Mouse (Mus musculus): Measurements from ENCODE around the gene Phka1. TPM values are rescaled to one million over a fixed set of nuclear protein-coding genes. Genes with fewer than 3 reads are reported as not detected.

Phka1 gene
- polyA plus RNA-seq, 1 experiment from 2014 or later: 9.4 TPM

- H3K27me3 ChIP-seq: no peaks in the 10 kb centered on the region
- no peak for ATAC-seq (ENCODE audit: insufficient number of reproducible peaks, low FRiP score, low TSS enrichment, low read depth)
- no peaks in the 10 kb centered on the region for H3K9me3 ChIP-seq
- no peak overlapping the region for H3K9ac ChIP-seq
- WGBS: 91% methylated on average over 7 of the region's 7 CpGs
- H3K4me3 ChIP-seq: no peak overlapping the region
- no peaks in the 10 kb centered on the region for H3K4me1 ChIP-seq
- H3K27ac ChIP-seq: no peak overlapping the region
- no peaks in the 10 kb centered on the region for H3K36me3 ChIP-seq
- no peak overlapping the region for H3K4me2 ChIP-seq
Measured at GRCm38 (mm10) chrX:102556906-102557305, 87.1 kb downstream of the Phka1 start.

- Histone ChIP-seq H3K9me3 (no peaks in the 10 kb centered on the region), H3K4me2 (no peak overlapping the region), H3K9ac (no peak overlapping the region), H3K27ac (no peak overlapping the region), H3K36me3 (no peaks in the 10 kb centered on the region), H3K4me3 (no peak overlapping the region), H3K4me1 (no peaks in the 10 kb centered on the region), H3K27me3 (peaks cover 4% of the 10 kb centered on the region; the same call in 1 of the 2 replicates)
- ATAC-seq (ENCODE audit: insufficient number of reproducible peaks, low FRiP score, low TSS enrichment, low read depth): no peak
- 50% methylated on average over 4 of the region's 4 CpGs for WGBS
Measured at GRCm38 (mm10) chrX:102509205-102509604, 134.8 kb downstream of the Phka1 start.

GRCm38 (mm10) chrX:102504644-102505481 lies 139.2 kb downstream of the Phka1 start, which contains the start of gene Hdac8:
TSS of gene Hdac8 (minus strand) at chrX:102505359.
- WGBS: 16% methylated on average over 27 of the region's 27 CpGs
- peak within 1 kb of the TSS; percentile 68 for H3K27ac ChIP-seq
- H3K9me3 ChIP-seq: no peaks in the 10 kb centered on the region
- no peaks in the 10 kb centered on the region for H3K36me3 ChIP-seq
- H3K27me3 ChIP-seq: peaks cover 4% of the 10 kb centered on the region; the same call in 1 of the 2 replicates
- peak within 1 kb of the TSS; percentile 49 for H3K4me2 ChIP-seq
- ATAC-seq (ENCODE audit: insufficient number of reproducible peaks, low FRiP score, low TSS enrichment, low read depth): peak; percentile 61; the same call in 1 of the 2 replicates
- H3K9ac ChIP-seq: peak within 1 kb of the TSS; percentile 28; the same call in 1 of the 2 replicates
- H3K4me3 ChIP-seq: peak within 1 kb of the TSS; percentile 52
- no peaks in the 10 kb centered on the region for H3K4me1 ChIP-seq

GRCm38 (mm10) chrX:102504179-102504578 lies 139.9 kb downstream of the Phka1 start:
- H3K4me3 ChIP-seq: peak overlapping the region; percentile 52
- H3K9me3 ChIP-seq: no peaks in the 10 kb centered on the region
- ATAC-seq (ENCODE audit: insufficient number of reproducible peaks, low FRiP score, low TSS enrichment, low read depth): no peak
- H3K4me1 ChIP-seq: no peaks in the 10 kb centered on the region
- peak overlapping the region; percentile 49 for H3K4me2 ChIP-seq
- H3K36me3 ChIP-seq: no peaks in the 10 kb centered on the region
- no peak overlapping the region for H3K27ac ChIP-seq
- WGBS: 30% methylated on average over 10 of the region's 10 CpGs
- no peaks in the 10 kb centered on the region for H3K27me3 ChIP-seq
- peak overlapping the region; percentile 28; the same call in 1 of the 2 replicates for H3K9ac ChIP-seq

GRCm38 (mm10) chrX:102493992-102494730 lies 149.9 kb downstream of the Phka1 start:
- H3K27ac ChIP-seq: no peak overlapping the region

GRCm38 (mm10) chrX:102485575-102485974 lies 158.5 kb downstream of the Phka1 start:
- Histone ChIP-seq H3K27me3 (no peaks in the 10 kb centered on the region; the same call in 1 of the 2 replicates), H3K4me3 (no peak overlapping the region), H3K4me2 (no peak overlapping the region), H3K36me3 (no peaks in the 10 kb centered on the region), H3K9ac (no peak overlapping the region), H3K27ac (no peak overlapping the region), H3K9me3 (no peaks in the 10 kb centered on the region), H3K4me1 (no peaks in the 10 kb centered on the region)
- WGBS: 79% methylated on average over 7 of the region's 7 CpGs
- no peak for ATAC-seq (ENCODE audit: insufficient number of reproducible peaks, low FRiP score, low TSS enrichment, low read depth)

More at GRCm38 (mm10) chrX:102493992-102494730, 149.9 kb downstream of the Phka1 start:
- 0 out of 2 replicates have a peak, but pooled peaks cover 3% of the 10 kb centered on the region for H3K36me3 ChIP-seq
- H3K27me3 ChIP-seq: no peaks in the 10 kb centered on the region
- no peaks in the 10 kb centered on the region for H3K9me3 ChIP-seq
- no peak overlapping the region for H3K4me3 ChIP-seq
- no peaks in the 10 kb centered on the region for H3K4me1 ChIP-seq
- H3K4me2 ChIP-seq: no peak overlapping the region
- WGBS: 58% methylated on average over 4 of the region's 6 CpGs
- ATAC-seq (ENCODE audit: insufficient number of reproducible peaks, low FRiP score, low TSS enrichment, low read depth): no peak
- H3K9ac ChIP-seq: no peak overlapping the region

GRCm38 (mm10) chrX:102479665-102480064 lies 164.4 kb downstream of the Phka1 start:
- no peak overlapping the region for H3K4me3 ChIP-seq

GRCm38 (mm10) chrX:102478965-102479364 lies 165.1 kb downstream of the Phka1 start:
- H3K4me3 ChIP-seq: no peak overlapping the region
- ATAC-seq (ENCODE audit: insufficient number of reproducible peaks, low FRiP score, low TSS enrichment, low read depth): no peak
- H3K9ac ChIP-seq: no peak overlapping the region
- peaks cover 6% of the 10 kb centered on the region for H3K27me3 ChIP-seq
- no peak overlapping the region for H3K4me2 ChIP-seq
- H3K9me3 ChIP-seq: no peaks in the 10 kb centered on the region
- H3K4me1 ChIP-seq: no peaks in the 10 kb centered on the region
- no peak overlapping the region for H3K27ac ChIP-seq
- H3K36me3 ChIP-seq: no peaks in the 10 kb centered on the region
- WGBS: 26% methylated on average over 4 of the region's 4 CpGs

More at GRCm38 (mm10) chrX:102479665-102480064, 164.4 kb downstream of the Phka1 start:
- no peaks in the 10 kb centered on the region for H3K9me3 ChIP-seq
- 72% methylated on average over 4 of the region's 4 CpGs for WGBS
- no peak for ATAC-seq (ENCODE audit: insufficient number of reproducible peaks, low FRiP score, low TSS enrichment, low read depth)
- H3K27me3 ChIP-seq: peaks cover 6% of the 10 kb centered on the region
- H3K36me3 ChIP-seq: no peaks in the 10 kb centered on the region
- H3K9ac ChIP-seq: no peak overlapping the region
- no peaks in the 10 kb centered on the region for H3K4me1 ChIP-seq
- no peak overlapping the region for H3K4me2 ChIP-seq
- no peak overlapping the region for H3K27ac ChIP-seq

GRCm38 (mm10) chrX:102478481-102478880 lies 165.6 kb downstream of the Phka1 start:
- H3K27ac ChIP-seq: no peak overlapping the region
- H3K9ac ChIP-seq: no peak overlapping the region
- peaks cover 6% of the 10 kb centered on the region for H3K27me3 ChIP-seq
- no peaks in the 10 kb centered on the region for H3K9me3 ChIP-seq
- no peak overlapping the region for H3K4me3 ChIP-seq
- WGBS: 89% methylated on average over 3 of the region's 3 CpGs
- ATAC-seq (ENCODE audit: insufficient number of reproducible peaks, low FRiP score, low TSS enrichment, low read depth): no peak
- no peaks in the 10 kb centered on the region for H3K4me1 ChIP-seq
- no peak overlapping the region for H3K4me2 ChIP-seq
- H3K36me3 ChIP-seq: no peaks in the 10 kb centered on the region

GRCm38 (mm10) chrX:102476784-102477183 lies 167.3 kb downstream of the Phka1 start:
- no peak overlapping the region for H3K27ac ChIP-seq
- no peak overlapping the region for H3K9ac ChIP-seq
- no peak overlapping the region for H3K4me2 ChIP-seq
- no peaks in the 10 kb centered on the region for H3K9me3 ChIP-seq
- peaks cover 6% of the 10 kb centered on the region; the same call in 1 of the 2 replicates for H3K27me3 ChIP-seq
- H3K4me1 ChIP-seq: no peaks in the 10 kb centered on the region
- no peaks in the 10 kb centered on the region for H3K36me3 ChIP-seq
- ATAC-seq (ENCODE audit: insufficient number of reproducible peaks, low FRiP score, low TSS enrichment, low read depth): no peak
- 26% methylated on average over 3 of the region's 3 CpGs for WGBS
- H3K4me3 ChIP-seq: no peak overlapping the region

- H3K9me3 ChIP-seq: no peaks in the 10 kb centered on the region
- peaks cover 6% of the 10 kb centered on the region; the same call in 1 of the 2 replicates for H3K27me3 ChIP-seq
- no peak overlapping the region for H3K4me2 ChIP-seq
- no peaks in the 10 kb centered on the region for H3K4me1 ChIP-seq
- 77% methylated on average over 5 of the region's 5 CpGs for WGBS
- ATAC-seq (ENCODE audit: insufficient number of reproducible peaks, low FRiP score, low TSS enrichment, low read depth): no peak
- no peak overlapping the region for H3K9ac ChIP-seq
- no peaks in the 10 kb centered on the region for H3K36me3 ChIP-seq
- no peak overlapping the region for H3K4me3 ChIP-seq
- H3K27ac ChIP-seq: no peak overlapping the region
Measured at GRCm38 (mm10) chrX:102475555-102475954, 168.5 kb downstream of the Phka1 start.
